Mouse (Mus musculus): Measurements from ENCODE around the gene Zfp462.

DNA sequence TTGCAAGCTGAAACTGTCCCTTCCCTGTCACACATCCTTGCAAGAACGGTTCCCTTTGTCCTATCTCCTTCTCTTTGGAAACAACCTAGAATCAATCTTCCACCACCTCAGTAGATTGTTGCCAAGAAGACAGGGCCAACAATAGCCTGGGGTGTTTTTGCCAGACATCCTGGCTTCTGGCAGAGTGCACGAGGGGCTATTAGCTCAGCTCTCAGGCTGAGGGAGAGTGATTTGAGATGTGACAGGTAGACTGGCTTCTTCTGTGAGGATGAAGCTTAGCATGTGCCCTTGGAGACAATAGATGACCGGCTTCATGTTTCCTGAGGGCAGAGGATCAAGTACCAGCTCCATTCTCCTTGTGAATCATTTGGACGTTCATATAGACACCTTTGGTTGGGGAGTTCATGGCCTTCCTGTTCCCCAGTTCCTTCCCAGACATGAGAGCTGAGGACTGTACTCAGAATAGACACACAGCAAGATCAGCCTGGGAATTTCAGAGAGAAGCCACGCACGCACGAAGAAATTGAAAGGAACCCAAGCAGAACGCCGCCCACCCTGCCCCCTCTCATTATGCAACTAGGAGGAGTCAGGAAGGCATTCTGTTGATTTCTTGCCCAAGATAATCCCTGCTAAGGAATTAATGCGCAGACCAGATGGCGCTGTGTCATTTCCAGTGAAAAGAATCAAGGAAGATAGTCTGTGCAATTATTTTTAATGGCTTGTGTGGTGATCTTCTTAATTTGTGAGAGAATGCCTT is 132.5 kb downstream of the Zfp462 start:
- TF ChIP-seq POLR2A (IDR thresholded peaks at IDR 0.05; ENCODE audit: low read depth, low read length) (no peak), CTCF (IDR thresholded peaks at IDR 0.05; ENCODE audit: extremely low read depth, insufficient read depth, insufficient read length, insufficient replicate concordance) (no peak)
